Mouse (Mus musculus): ENCODE measurements around the gene Traf3ip1. TPM values are rescaled to one million over a fixed set of nuclear protein-coding genes. Genes with fewer than 3 reads are reported as not detected.

The Traf3ip1 gene
- 1 to 10 TPM; 1.2 to 2.6 TPM for total RNA-seq (2023)

GRCm38 (mm10) chr1:91494457-91495140, at the start of gene Traf3ip1:
Gene Traf3ip1 (plus strand): TSS chr1:91494647.

GRCm38 (mm10) chr1:91459059-91459809, 35.2 kb upstream of the Traf3ip1 start, which contains the start of gene Per2:
Gene Per2 (minus strand): TSS chr1:91459324.

GRCm38 (mm10) chr1:91540271-91540826, 45.9 kb downstream of the Traf3ip1 start, which contains the start of gene Asb1:
Gene Asb1 (plus strand): TSS chr1:91540544.

Other genes with a start within 250 kb of the Traf3ip1 start
- 10 to 100 TPM; 51.7 to 51.9 TPM for gene Ube2f, start 244.3 kb upstream of the Traf3ip1 start, total RNA-seq (2023)
- gene Scly, start 196.3 kb upstream of the Traf3ip1 start, total RNA-seq (2023): 10 to 100 TPM; 17.9 to 23.8 TPM
- under 1 TPM in 1 of 2 experiments, not detected in 1; 0.09 TPM for gene Espnl, start 172.6 kb upstream of the Traf3ip1 start, total RNA-seq (2023)
- not detected for gene Klhl30, start 143.6 kb upstream of the Traf3ip1 start, total RNA-seq (2023)
- under 1 TPM; 0.36 to 0.53 TPM for gene Erfe, start 128.2 kb upstream of the Traf3ip1 start, total RNA-seq (2023)
- gene Ilkap, start 95.8 kb upstream of the Traf3ip1 start, total RNA-seq (2023): 10 to 100 TPM; 50.3 to 58.3 TPM
- 10 to 100 TPM; 19.4 to 25.4 TPM for gene Hes6, start 80.6 kb upstream of the Traf3ip1 start, total RNA-seq (2023)
- gene Per2, start 35.3 kb upstream of the Traf3ip1 start, total RNA-seq (2023): 10 to 100 TPM; 43.9 to 54.2 TPM
- gene Asb1, start 45.9 kb downstream of the Traf3ip1 start, total RNA-seq (2023): 10 to 100 TPM; 10.7 to 11.8 TPM